Mouse (Mus musculus) frontal cortex, adult 2 months (tissue): ENCODE results near the gene Gm20518. TPM values are rescaled to one million over a fixed set of nuclear protein-coding genes. Genes with fewer than 3 reads are reported as not detected.

Experiments used
- DNase-seq, 2 experiments: peaks; one replicate each; pipeline ENCODE4 v3.0.0; 2022; ENCODE audit warnings: low spot score in 1 of 2; ENCODE audit errors: extremely low spot score in 1 of 2
- polyA plus RNA-seq: library from polyadenylated mRNA; depleted of rRNA; stranded (reverse); fragments of >200 nt; gene quantifications from 2 replicates; pipeline ENCODE4 v1.2.3, GENCODE M21; 2012

Gene Gm20518
- polyA plus RNA-seq, 1 experiment = 2.7 TPM

- DNase-seq = no peak
These were observed 81.8 kb downstream of the Gm20518 start for GRCm38 (mm10) chr16:17809711-17810110.

GRCm38 (mm10) chr16:17809125-17809524 lies 82.3 kb downstream of the Gm20518 start:
- DNase-seq = no peak

- peak; percentile 61 to 92 for DNase-seq
These were observed 84.1 kb downstream of the Gm20518 start for GRCm38 (mm10) chr16:17807192-17808009.

DNA sequence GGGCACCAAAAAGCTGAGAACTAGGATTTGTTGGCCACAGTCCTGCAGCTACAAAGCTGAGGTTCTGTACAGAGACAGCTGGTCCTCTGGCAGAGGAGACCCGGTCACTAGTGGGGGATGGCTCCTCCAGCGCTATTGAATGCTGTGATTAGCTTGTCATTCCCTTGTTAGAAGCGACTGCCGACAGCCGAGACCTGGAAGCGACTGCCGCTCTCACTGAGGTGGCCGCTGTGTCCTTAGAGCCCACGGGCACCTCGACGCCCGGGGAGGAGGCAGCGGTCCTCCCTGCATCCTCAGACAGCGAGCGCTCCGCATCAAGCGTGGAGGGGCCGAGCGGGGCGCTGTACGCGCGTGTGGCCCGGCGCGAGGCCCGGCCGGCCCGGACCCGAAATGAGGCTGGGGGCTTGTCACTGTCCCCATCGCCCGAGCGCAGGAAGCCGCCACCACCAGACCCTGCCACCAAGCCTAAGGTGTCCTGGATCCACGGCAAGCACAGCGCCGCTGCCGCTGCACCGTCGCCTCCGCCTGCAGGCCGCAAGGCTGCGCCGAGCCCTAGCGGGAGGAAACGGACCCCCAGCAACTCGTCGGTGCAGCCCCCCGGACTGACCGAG lies 84.8 kb downstream of the Gm20518 start:
- no peak for DNase-seq

DNA sequence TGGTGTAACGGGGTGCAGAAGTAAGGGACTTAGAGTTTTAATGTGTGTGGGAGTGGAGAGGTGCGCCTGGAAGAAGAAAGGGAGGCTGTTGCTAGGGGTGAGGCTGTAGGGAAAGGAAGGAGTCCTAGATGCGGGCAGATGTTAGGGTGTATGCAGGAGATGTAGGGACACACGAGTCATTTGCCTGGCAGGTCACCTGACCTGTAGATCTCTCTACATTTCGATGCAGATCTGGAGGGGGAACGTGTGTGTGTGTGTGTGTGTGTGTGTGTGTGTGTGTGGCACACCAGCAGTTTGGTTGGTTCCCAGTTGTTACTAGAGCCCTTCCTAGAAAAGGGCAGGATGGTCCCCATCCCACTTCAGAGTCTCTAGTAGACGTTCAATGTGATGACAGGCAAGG lies 86.5 kb downstream of the Gm20518 start:
- DNase-seq = no peak

- DNase-seq = no peak
These were observed 87.0 kb downstream of the Gm20518 start for GRCm38 (mm10) chr16:17804449-17804912.

- DNase-seq = no peak
These were observed 87.6 kb downstream of the Gm20518 start for GRCm38 (mm10) chr16:17803675-17804448.

DNA sequence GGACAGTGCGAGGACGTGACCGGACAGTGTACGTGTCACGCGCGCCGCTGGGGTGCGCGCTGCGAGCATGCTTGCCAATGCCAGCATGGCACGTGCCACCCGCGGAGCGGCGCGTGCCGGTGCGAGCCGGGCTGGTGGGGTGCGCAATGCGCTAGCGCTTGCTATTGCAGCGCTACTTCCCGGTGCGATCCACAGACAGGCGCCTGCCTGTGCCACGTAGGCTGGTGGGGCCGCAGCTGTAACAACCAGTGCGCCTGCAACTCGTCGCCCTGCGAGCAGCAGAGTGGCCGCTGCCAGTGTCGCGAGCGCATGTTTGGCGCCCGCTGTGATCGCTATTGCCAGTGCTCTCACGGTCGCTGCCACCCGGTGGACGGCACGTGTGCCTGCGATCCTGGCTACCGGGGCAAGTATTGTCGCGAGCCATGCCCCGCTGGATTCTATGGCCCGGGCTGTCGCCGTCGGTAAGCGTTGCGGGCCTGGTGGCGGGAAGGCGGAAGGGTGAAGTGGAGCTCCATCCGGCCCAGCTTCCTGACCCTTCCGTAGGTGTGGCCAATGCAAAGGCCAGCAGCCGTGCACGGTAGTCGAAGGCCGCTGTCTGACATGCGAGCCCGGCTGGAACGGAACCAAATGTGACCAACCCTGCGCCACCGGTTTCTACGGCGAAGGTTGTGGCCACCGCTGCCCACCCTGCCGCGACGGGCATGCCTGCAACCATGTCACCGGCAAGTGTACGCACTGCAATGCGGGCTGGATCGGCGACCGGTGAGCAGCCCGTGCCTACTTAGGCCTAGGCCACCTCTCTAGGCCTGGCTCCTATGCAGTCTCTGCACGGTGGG lies 88.4 kb downstream of the Gm20518 start:
- DNase-seq = peak in 1 of 2 experiments; percentile 57

DNA sequence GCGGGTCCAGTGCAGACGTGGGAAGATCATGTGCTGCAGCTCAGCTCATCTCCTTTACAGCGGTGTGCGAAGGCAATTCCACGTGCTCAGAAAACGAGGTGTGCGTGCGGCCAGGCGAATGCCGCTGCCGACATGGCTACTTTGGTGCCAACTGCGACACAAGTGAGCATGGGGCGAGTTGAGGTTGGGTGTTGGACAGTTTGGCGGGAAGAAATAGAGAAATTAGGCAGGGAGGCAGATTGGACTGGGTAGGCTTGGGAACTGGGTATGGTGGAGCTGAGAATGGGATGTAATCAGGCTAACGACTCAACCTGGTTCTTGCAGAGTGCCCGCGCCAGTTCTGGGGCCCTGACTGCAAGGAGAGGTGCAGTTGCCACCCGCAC lies 89.0 kb downstream of the Gm20518 start:
- no peak for DNase-seq

DNA sequence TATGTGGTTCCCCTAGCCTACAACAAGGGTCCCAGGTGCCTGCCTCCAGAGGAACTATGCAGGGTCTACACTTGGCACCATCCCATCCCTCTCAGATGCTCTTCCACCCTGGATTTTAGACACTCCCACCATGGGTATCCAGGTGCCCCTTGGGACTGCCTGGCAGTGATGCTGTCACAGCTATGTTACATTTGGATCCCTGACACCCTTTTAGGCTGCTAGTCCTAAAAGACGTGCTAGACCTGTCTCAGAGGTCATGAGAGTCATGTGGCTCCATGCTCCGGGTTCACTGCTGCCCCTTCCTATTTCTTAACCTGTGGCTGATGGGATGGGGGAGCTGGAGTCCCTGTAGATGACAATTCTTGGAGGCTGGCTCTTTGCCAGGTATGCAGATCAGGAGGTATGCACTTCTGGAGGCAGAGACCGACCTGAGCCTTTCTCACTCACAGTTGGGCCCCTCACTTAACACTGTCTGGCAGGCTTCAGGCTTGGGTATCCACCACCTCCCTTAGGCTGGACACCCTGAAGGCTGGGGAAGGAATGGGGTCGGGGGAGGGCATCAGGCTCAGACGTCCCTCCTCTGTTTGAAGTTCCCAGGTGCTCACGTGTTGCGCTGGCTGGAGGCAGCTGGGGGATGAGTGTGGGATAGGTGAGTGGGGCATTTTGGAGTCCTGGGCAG lies 89.6 kb downstream of the Gm20518 start:
- no peak for DNase-seq

DNA sequence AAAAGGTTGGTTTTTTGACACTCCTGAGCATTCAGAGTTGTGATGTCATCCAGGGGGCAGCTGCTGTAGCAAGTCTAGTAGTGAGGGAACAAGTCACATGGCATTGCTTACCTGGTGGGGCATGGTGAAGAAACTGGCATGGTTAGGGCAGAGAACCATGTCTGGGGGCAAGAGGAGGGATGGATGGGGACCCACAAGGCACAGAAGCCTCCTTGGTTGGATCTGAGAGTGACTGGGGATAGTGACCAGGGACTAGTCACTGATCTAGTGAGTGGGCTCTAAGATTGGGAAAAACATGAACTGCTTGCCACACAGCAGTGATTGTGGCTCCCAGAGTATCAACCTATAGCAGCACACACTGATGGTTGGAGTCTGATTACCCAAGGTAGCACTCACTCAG lies 91.9 kb downstream of the Gm20518 start:
- DNase-seq = no peak

- no peak for DNase-seq
These were observed 92.9 kb downstream of the Gm20518 start for GRCm38 (mm10) chr16:17798321-17799180.

- no peak for DNase-seq
These were observed 93.6 kb downstream of the Gm20518 start for GRCm38 (mm10) chr16:17797812-17798311.

- DNase-seq = no peak
These were observed 94.3 kb downstream of the Gm20518 start, which contains the start of gene Scarf2 for GRCm38 (mm10) chr16:17796971-17797811. TSS of gene Scarf2 (plus strand) at chr16:17797282.

- no peak for DNase-seq
These were observed 95.0 kb downstream of the Gm20518 start for GRCm38 (mm10) chr16:17796519-17796918.

DNA sequence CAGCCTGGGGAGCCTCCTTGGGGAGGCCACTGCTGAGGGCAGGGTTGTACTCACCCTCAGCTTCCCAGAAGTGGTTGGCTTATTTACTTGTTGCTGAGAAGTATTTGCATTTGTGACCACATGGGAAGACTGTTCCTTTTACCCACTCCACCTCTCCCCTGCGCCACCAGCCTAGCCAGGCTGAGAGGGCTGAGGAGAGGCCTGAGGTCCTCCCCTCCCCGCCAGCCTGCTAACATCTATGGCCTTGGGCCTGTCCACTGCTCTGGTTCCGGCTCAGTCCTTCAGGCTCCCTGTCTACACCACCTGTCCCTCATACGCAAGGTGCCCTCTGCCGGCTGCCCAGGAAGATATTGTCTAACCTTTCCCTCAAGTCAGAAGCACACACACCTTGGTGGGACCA lies 95.8 kb downstream of the Gm20518 start:
- DNase-seq = no peak

DNA sequence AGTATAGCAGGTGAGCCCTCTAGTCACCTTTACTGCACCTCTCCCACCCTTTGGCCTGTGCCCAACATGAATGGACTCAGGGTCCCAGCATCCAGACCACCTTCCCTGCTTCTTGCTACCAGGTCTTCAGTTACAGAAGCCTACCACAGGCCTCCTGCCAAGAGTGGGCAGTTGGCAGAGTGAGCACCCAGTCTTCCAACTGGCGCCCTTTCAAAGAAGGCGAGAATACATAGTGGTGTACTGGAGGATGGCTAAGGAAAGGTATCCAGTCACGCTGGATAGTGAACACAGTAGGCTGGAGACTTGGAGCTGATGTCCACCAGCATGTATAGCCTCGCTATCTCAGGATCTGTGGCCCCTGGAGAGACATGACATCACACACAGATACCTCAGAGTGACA lies 97.4 kb downstream of the Gm20518 start:
- DNase-seq = peak in 1 of 2 experiments; percentile 57

- no peak for DNase-seq
These were observed 98.7 kb downstream of the Gm20518 start for GRCm38 (mm10) chr16:17792728-17793127.
